Mouse (Mus musculus) midbrain, embryonic 13.5 days (tissue): ENCODE results near the gene Ncf2. TPM values are rescaled to one million over a fixed set of nuclear protein-coding genes. Genes with fewer than 3 reads are reported as not detected.

Experiments
- ATAC-seq: fragments of 200-750 bp; cut with Nextera tagmentation; 2 replicates; pipeline ENCODE4 v1.8.0; 2017; ENCODE audit warnings: mild to moderate bottlenecking, moderate TSS enrichment, moderate library complexity
- H3K27ac ChIP-seq: fragments of 300-500 bp; sonication (generic); 2 replicates; pipeline ENCODE4 v1.5.1; 2015; ENCODE audit warnings: inconsistent platforms, mild to moderate bottlenecking, moderate library complexity
- H3K27me3 ChIP-seq: fragments of 300-500 bp; sonication (generic); 2 replicates; pipeline ENCODE4 v1.6.1; 2015; ENCODE audit warnings: mild to moderate bottlenecking, inconsistent platforms
- H3K36me3 ChIP-seq: fragments of 300-500 bp; sonication (generic); 2 replicates; pipeline ENCODE4 v1.6.1; 2015; ENCODE audit warnings: mild to moderate bottlenecking, inconsistent platforms
- H3K4me1 ChIP-seq: fragments of 300-500 bp; sonication (generic); replicated peaks from 2 replicates; pipeline ENCODE4 v1.6.1; 2015; ENCODE audit warnings: inconsistent platforms
- H3K4me2 ChIP-seq: fragments of 300-500 bp; sonication (generic); replicated peaks from 2 replicates; pipeline ENCODE4 v1.6.1; 2015; ENCODE audit warnings: moderate library complexity, mild to moderate bottlenecking, inconsistent platforms
- H3K4me3 ChIP-seq: fragments of 300-500 bp; sonication (generic); replicated peaks from 2 replicates; pipeline ENCODE4 v1.5.1; 2015; ENCODE audit warnings: mild to moderate bottlenecking, inconsistent platforms
- H3K9ac ChIP-seq: fragments of 300-500 bp; sonication (generic); replicated peaks from 2 replicates; pipeline ENCODE4 v1.6.1; 2015; ENCODE audit warnings: mild to moderate bottlenecking, inconsistent platforms
- H3K9me3 ChIP-seq: fragments of 300-500 bp; sonication (generic); 2 replicates; pipeline ENCODE4 v1.6.1; 2016; ENCODE audit warnings: mild to moderate bottlenecking, inconsistent platforms
- WGBS: fragments of 180-500 bp; shearing (Covaris S2); methylation state at CpG from one replicate; pipeline ENCODE4 v1.1.7; 2015; 5-methylcytosine and 5-hydroxymethylcytosine counted together
- polyA plus RNA-seq: library from polyadenylated mRNA; unstranded; fragments of >200 nt; fragmentation: Nextera tagmentation; extraction: Ambion mirVana; gene quantifications from 2 replicates; pipeline ENCODE4 v1.2.1, GENCODE M21; 2015

Gene Ncf2
- polyA plus RNA-seq, 1 experiment from 2014 or later = 3.0 TPM

GRCm38 (mm10) chr1:152804907-152805306, 4.9 kb downstream of the Ncf2 start:
- H3K27ac ChIP-seq = no peak overlapping the region
- no peaks in the 10 kb centered on the region for H3K36me3 ChIP-seq
- no peak overlapping the region for H3K4me2 ChIP-seq
- H3K9me3 ChIP-seq = no peaks in the 10 kb centered on the region
- H3K27me3 ChIP-seq = no peaks in the 10 kb centered on the region
- H3K4me3 ChIP-seq = no peak overlapping the region
- 82% methylated on average over 6 of the region's 6 CpGs for WGBS
- ATAC-seq = no peak
- H3K4me1 ChIP-seq = peaks cover 7% of the 10 kb centered on the region
- H3K9ac ChIP-seq = no peak overlapping the region

GRCm38 (mm10) chr1:152807619-152808391, 7.8 kb downstream of the Ncf2 start:
- H3K4me3 ChIP-seq = no peak overlapping the region
- H3K36me3 ChIP-seq = no peaks in the 10 kb centered on the region
- no peaks in the 10 kb centered on the region for H3K9me3 ChIP-seq
- H3K9ac ChIP-seq = no peak overlapping the region
- WGBS = 84% methylated on average over 18 of the region's 18 CpGs
- H3K4me2 ChIP-seq = no peak overlapping the region
- no peaks in the 10 kb centered on the region for H3K27me3 ChIP-seq
- H3K4me1 ChIP-seq = peaks cover 12% of the 10 kb centered on the region; the same call in 1 of the 2 replicates
- no peak for ATAC-seq
- H3K27ac ChIP-seq = no peak overlapping the region

GRCm38 (mm10) chr1:152808392-152808680, 8.3 kb downstream of the Ncf2 start:
- ATAC-seq = no peak
- no peak overlapping the region for H3K27ac ChIP-seq
- H3K9me3 ChIP-seq = no peaks in the 10 kb centered on the region
- no peak overlapping the region for H3K4me2 ChIP-seq
- WGBS = 94% methylated on average over 2 of the region's 2 CpGs
- H3K4me3 ChIP-seq = no peak overlapping the region
- H3K27me3 ChIP-seq = no peaks in the 10 kb centered on the region
- no peaks in the 10 kb centered on the region for H3K36me3 ChIP-seq
- no peak overlapping the region for H3K9ac ChIP-seq
- H3K4me1 ChIP-seq = peaks cover 12% of the 10 kb centered on the region; the same call in 1 of the 2 replicates

- H3K27me3 ChIP-seq = no peaks in the 10 kb centered on the region
- no peaks in the 10 kb centered on the region for H3K36me3 ChIP-seq
- no peak for ATAC-seq
- no peak overlapping the region for H3K4me3 ChIP-seq
- no peak overlapping the region for H3K4me2 ChIP-seq
- peaks cover 12% of the 10 kb centered on the region; the same call in 1 of the 2 replicates for H3K4me1 ChIP-seq
- H3K9ac ChIP-seq = no peak overlapping the region
- no peaks in the 10 kb centered on the region for H3K9me3 ChIP-seq
- no peak overlapping the region for H3K27ac ChIP-seq
- WGBS = 41% methylated on average over 8 of the region's 8 CpGs
Observed at GRCm38 (mm10) chr1:152809541-152810252, 9.7 kb downstream of the Ncf2 start.

- H3K27ac ChIP-seq = no peak overlapping the region
- peaks cover 23% of the 10 kb centered on the region for H3K4me1 ChIP-seq
- ATAC-seq = no peak
- 61% methylated on average over 13 of the region's 13 CpGs for WGBS
- no peak overlapping the region for H3K9ac ChIP-seq
- H3K4me3 ChIP-seq = no peak overlapping the region
- no peaks in the 10 kb centered on the region for H3K9me3 ChIP-seq
- H3K4me2 ChIP-seq = no peak overlapping the region
- H3K36me3 ChIP-seq = no peaks in the 10 kb centered on the region
- no peaks in the 10 kb centered on the region for H3K27me3 ChIP-seq
Observed at GRCm38 (mm10) chr1:152810533-152811439, 10.8 kb downstream of the Ncf2 start.

- Histone ChIP-seq H3K4me3 (no peak overlapping the region), H3K27me3 (no peaks in the 10 kb centered on the region), H3K9ac (no peak overlapping the region), H3K27ac (0 out of 2 replicates have a peak overlapping the region, but pooled peaks have one; percentile 39), H3K4me1 (peaks cover 45% of the 10 kb centered on the region), H3K9me3 (no peaks in the 10 kb centered on the region), H3K4me2 (no peak overlapping the region), H3K36me3 (no peaks in the 10 kb centered on the region)
- 37% methylated on average over 7 of the region's 7 CpGs for WGBS
- ATAC-seq = peak; percentile 80
Observed at GRCm38 (mm10) chr1:152815265-152815701, 15.3 kb downstream of the Ncf2 start.

- peak overlapping the region; percentile 76 for H3K27ac ChIP-seq
- no peak overlapping the region for H3K4me3 ChIP-seq
- H3K27me3 ChIP-seq = no peaks in the 10 kb centered on the region
- peak; percentile 61 for ATAC-seq
- no peaks in the 10 kb centered on the region for H3K9me3 ChIP-seq
- peaks cover 36% of the 10 kb centered on the region for H3K4me1 ChIP-seq
- no peak overlapping the region for H3K9ac ChIP-seq
- 20% methylated on average over 12 of the region's 12 CpGs for WGBS
- H3K4me2 ChIP-seq = no peak overlapping the region
- H3K36me3 ChIP-seq = no peaks in the 10 kb centered on the region
Observed at GRCm38 (mm10) chr1:152817027-152817769, 17.2 kb downstream of the Ncf2 start.

GRCm38 (mm10) chr1:152817794-152818193, 17.8 kb downstream of the Ncf2 start:
- H3K9ac ChIP-seq = no peak overlapping the region
- no peak for ATAC-seq
- no peaks in the 10 kb centered on the region for H3K36me3 ChIP-seq
- no peaks in the 10 kb centered on the region for H3K9me3 ChIP-seq
- peak overlapping the region; percentile 69 for H3K27ac ChIP-seq
- H3K4me1 ChIP-seq = peaks cover 36% of the 10 kb centered on the region
- H3K4me3 ChIP-seq = no peak overlapping the region
- H3K27me3 ChIP-seq = no peaks in the 10 kb centered on the region
- WGBS = 29% methylated on average over 10 of the region's 10 CpGs
- no peak overlapping the region for H3K4me2 ChIP-seq

GRCm38 (mm10) chr1:152819558-152819957, 19.6 kb downstream of the Ncf2 start:
- Histone ChIP-seq H3K4me3 (no peak overlapping the region), H3K4me1 (peaks cover 36% of the 10 kb centered on the region), H3K27ac (no peak overlapping the region), H3K9ac (no peak overlapping the region), H3K36me3 (no peaks in the 10 kb centered on the region), H3K9me3 (no peaks in the 10 kb centered on the region), H3K27me3 (no peaks in the 10 kb centered on the region), H3K4me2 (no peak overlapping the region)
- no peak for ATAC-seq
- WGBS = 85% methylated on average over 6 of the region's 6 CpGs

GRCm38 (mm10) chr1:152820911-152821695, 21.1 kb downstream of the Ncf2 start:
- Histone ChIP-seq H3K9me3 (no peaks in the 10 kb centered on the region), H3K27me3 (no peaks in the 10 kb centered on the region), H3K4me1 (peaks cover 22% of the 10 kb centered on the region), H3K9ac (no peak overlapping the region), H3K4me2 (no peak overlapping the region), H3K27ac (no peak overlapping the region), H3K4me3 (no peak overlapping the region), H3K36me3 (no peaks in the 10 kb centered on the region)
- WGBS = 76% methylated on average over 7 of the region's 7 CpGs
- no peak for ATAC-seq

- no peak overlapping the region for H3K9ac ChIP-seq
- ATAC-seq = no peak
- no peaks in the 10 kb centered on the region for H3K36me3 ChIP-seq
- no peak overlapping the region for H3K4me2 ChIP-seq
- no peak overlapping the region for H3K4me3 ChIP-seq
- H3K9me3 ChIP-seq = no peaks in the 10 kb centered on the region
- H3K27me3 ChIP-seq = no peaks in the 10 kb centered on the region
- WGBS = 88% methylated on average over 4 of the region's 4 CpGs
- H3K27ac ChIP-seq = no peak overlapping the region
- peaks cover 16% of the 10 kb centered on the region for H3K4me1 ChIP-seq
Observed at GRCm38 (mm10) chr1:152821746-152822145, 21.8 kb downstream of the Ncf2 start.
